Mouse (Mus musculus) embryonic facial prominence, embryonic 14.5 days (tissue): ENCODE measurements around the gene D130052B06Rik. TPM values are rescaled to one million over a fixed set of nuclear protein-coding genes. Genes with fewer than 3 reads are reported as not detected.

ENCODE experiments used
- ATAC-seq: fragments of 200-750 bp; cut with Nextera tagmentation; 2 replicates; pipeline ENCODE4 v1.8.0; 2017; ENCODE audit warnings: low read depth, moderate number of reproducible peaks, moderate TSS enrichment
- DNase-seq: peaks from one replicate; pipeline ENCODE4 v3.0.0-alpha.2; 2015; ENCODE audit warnings: low spot score
- H3K27ac ChIP-seq: fragments of 300-500 bp; sonication (generic); replicated peaks from 2 replicates; pipeline ENCODE4 v1.5.1; 2014; ENCODE audit warnings: low read depth, mild to moderate bottlenecking, low read length, moderate library complexity
- H3K27me3 ChIP-seq: fragments of 300-500 bp; sonication (generic); replicated peaks from 2 replicates; pipeline ENCODE4 v1.6.1; 2014; ENCODE audit warnings: low read length; ENCODE audit not compliant: control insufficient read depth, insufficient read depth
- H3K36me3 ChIP-seq: fragments of 300-500 bp; sonication (generic); 2 replicates; pipeline ENCODE4 v1.6.1; 2014; ENCODE audit warnings: low read length, mixed read lengths; ENCODE audit not compliant: control insufficient read depth, insufficient read depth
- H3K4me1 ChIP-seq: fragments of 300-500 bp; sonication (generic); 2 replicates; pipeline ENCODE4 v1.6.1; 2014; ENCODE audit warnings: antibody characterized with exemption, low read length; ENCODE audit not compliant: control insufficient read depth, insufficient read depth
- H3K4me2 ChIP-seq: fragments of 300-500 bp; sonication (generic); 2 replicates; pipeline ENCODE4 v1.6.1; 2014; ENCODE audit warnings: low read depth, mild to moderate bottlenecking, low read length, moderate library complexity, mixed read lengths
- H3K4me3 ChIP-seq: fragments of 300-500 bp; sonication (generic); 2 replicates; pipeline ENCODE4 v1.5.1; 2014; ENCODE audit warnings: low read depth, mild to moderate bottlenecking, low read length
- H3K9ac ChIP-seq: fragments of 300-500 bp; sonication (generic); 2 replicates; pipeline ENCODE4 v1.6.1; 2014; ENCODE audit warnings: low read depth, mild to moderate bottlenecking, low read length, moderate library complexity, mixed read lengths
- H3K9me3 ChIP-seq: fragments of 300-500 bp; sonication (generic); 2 replicates; pipeline ENCODE4 v1.6.1; 2016; ENCODE audit warnings: low read length; ENCODE audit not compliant: control insufficient read depth
- WGBS: fragments of 180-500 bp; shearing (Covaris S2); extraction: QIAGEN DNeasy Blood & Tissue Kit; methylation state at CpG from one replicate; pipeline ENCODE4 v1.1.7; 2014; 5-methylcytosine and 5-hydroxymethylcytosine counted together
- polyA plus RNA-seq: library from polyadenylated mRNA; unstranded; fragments of >200 nt; fragmentation: Nextera tagmentation; extraction: Ambion mirVana; gene quantifications from 2 replicates; pipeline ENCODE4 v1.2.1, GENCODE M21; 2014

D130052B06Rik gene
- polyA plus RNA-seq, 1 experiment from 2014 or later: not detected

- Histone ChIP-seq H3K4me1 (no peaks in the 10 kb centered on the region), H3K9me3 (no peaks in the 10 kb centered on the region), H3K9ac (no peak overlapping the region), H3K27me3 (no peaks in the 10 kb centered on the region), H3K4me3 (no peak overlapping the region), H3K36me3 (no peaks in the 10 kb centered on the region), H3K4me2 (no peak overlapping the region), H3K27ac (no peak overlapping the region)
- ATAC-seq (no peak), DNase-seq (no peak)
- WGBS: 66% methylated on average over 2 of the region's 2 CpGs
Observed at GRCm38 (mm10) chr11:33654485-33654884, 55.4 kb downstream of the D130052B06Rik start.

- no peak for ATAC-seq
- Histone ChIP-seq H3K4me1 (no peaks in the 10 kb centered on the region), H3K4me3 (no peak overlapping the region), H3K27me3 (no peaks in the 10 kb centered on the region), H3K4me2 (no peak overlapping the region), H3K36me3 (no peaks in the 10 kb centered on the region), H3K9me3 (no peaks in the 10 kb centered on the region), H3K9ac (no peak overlapping the region), H3K27ac (no peak overlapping the region)
- DNase-seq: no peak
- WGBS: 72% methylated on average over 3 of the region's 3 CpGs
Observed at GRCm38 (mm10) chr11:33655221-33655620, 56.1 kb downstream of the D130052B06Rik start.

DNA sequence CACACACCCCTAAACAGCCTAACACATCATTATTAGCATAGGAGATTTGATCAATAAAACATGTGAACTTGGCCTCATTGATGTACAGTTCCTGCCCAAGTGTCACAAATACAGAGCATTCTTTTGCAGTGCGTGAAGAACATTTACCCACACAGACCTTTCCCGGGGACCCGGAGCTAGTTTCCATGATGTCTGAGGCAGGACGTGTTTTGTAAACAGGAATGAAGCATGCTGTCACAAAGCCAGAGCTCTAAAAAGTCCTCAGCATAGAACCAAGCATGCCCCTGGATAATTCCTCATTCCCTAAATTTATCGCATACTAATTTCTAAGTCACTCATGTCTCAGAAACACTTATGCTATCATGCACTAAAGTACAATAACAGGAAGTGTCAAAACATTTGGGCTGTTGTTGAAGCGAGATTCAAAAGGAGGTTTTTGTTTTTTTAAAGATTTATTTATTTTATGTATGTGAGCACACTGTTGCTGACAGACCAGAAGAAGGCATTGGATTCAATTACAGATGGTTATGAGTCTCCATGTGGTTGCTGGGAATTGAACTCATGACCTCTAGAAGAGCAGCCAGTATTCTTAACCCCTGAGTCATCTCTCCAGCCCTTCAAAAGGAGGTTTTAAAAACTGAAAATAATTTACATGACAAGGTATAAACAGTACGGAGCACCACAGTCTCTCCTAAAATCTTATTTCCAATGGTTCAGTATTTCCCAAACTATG lies 56.9 kb downstream of the D130052B06Rik start:
- Histone ChIP-seq H3K27me3 (no peaks in the 10 kb centered on the region), H3K27ac (no peak overlapping the region), H3K4me2 (no peak overlapping the region), H3K9ac (no peak overlapping the region), H3K4me1 (no peaks in the 10 kb centered on the region), H3K4me3 (no peak overlapping the region), H3K36me3 (no peaks in the 10 kb centered on the region), H3K9me3 (no peaks in the 10 kb centered on the region)
- WGBS: 64% methylated on average over 7 of the region's 7 CpGs
- ATAC-seq (no peak), DNase-seq (peak; percentile 21)

GRCm38 (mm10) chr11:33660016-33660913 lies 61.2 kb downstream of the D130052B06Rik start:
- DNase-seq: no peak
- Histone ChIP-seq H3K4me3 (no peak overlapping the region), H3K4me2 (no peak overlapping the region), H3K9me3 (no peaks in the 10 kb centered on the region), H3K4me1 (no peaks in the 10 kb centered on the region), H3K27ac (no peak overlapping the region), H3K9ac (no peak overlapping the region), H3K27me3 (no peaks in the 10 kb centered on the region), H3K36me3 (no peaks in the 10 kb centered on the region)
- 63% methylated on average over 13 of the region's 13 CpGs for whole genome bisulfite sequencing
- no peak for ATAC-seq

DNA sequence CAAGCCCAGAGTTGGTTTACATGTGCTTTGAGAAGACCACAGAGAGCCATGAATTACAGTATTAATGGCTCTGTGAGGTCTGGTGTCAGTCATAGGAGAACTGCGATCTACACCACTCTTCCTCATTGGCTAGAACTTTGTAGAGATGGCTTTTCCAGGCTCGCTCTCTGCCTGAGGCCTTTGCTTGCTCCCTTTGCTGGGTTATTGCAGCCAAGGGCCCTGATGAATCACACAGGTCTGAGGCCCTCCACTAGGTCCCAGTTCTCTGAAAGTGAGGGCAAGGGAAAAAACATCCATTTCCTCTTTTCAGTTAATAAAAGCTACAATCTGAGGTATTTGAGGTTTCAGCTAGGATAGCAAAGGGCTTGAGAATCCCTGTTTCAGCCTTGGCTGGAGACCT lies 64.5 kb downstream of the D130052B06Rik start:
- H3K36me3 ChIP-seq: no peaks in the 10 kb centered on the region
- no peak for ATAC-seq
- 75% methylated on average over 2 of the region's 2 CpGs for WGBS

GRCm38 (mm10) chr11:33668376-33668775 lies 69.3 kb downstream of the D130052B06Rik start:
- H3K27me3 ChIP-seq: no peaks in the 10 kb centered on the region
- no peaks in the 10 kb centered on the region for H3K9me3 ChIP-seq
- H3K4me1 ChIP-seq: no peaks in the 10 kb centered on the region
- no peak overlapping the region for H3K4me3 ChIP-seq
- 63% methylated on average over 6 of the region's 6 CpGs for WGBS
- ATAC-seq (no peak), DNase-seq (no peak)
- H3K36me3 ChIP-seq: no peaks in the 10 kb centered on the region
- H3K27ac ChIP-seq: no peak overlapping the region
- no peak overlapping the region for H3K4me2 ChIP-seq
- H3K9ac ChIP-seq: no peak overlapping the region; the same call in 1 of the 2 replicates

More for the DNA sequence above, 64.5 kb downstream of the D130052B06Rik start:
- Histone ChIP-seq H3K4me2 (no peak overlapping the region), H3K27me3 (no peaks in the 10 kb centered on the region), H3K9ac (no peak overlapping the region), H3K4me1 (no peaks in the 10 kb centered on the region), H3K9me3 (no peaks in the 10 kb centered on the region), H3K27ac (no peak overlapping the region), H3K4me3 (no peak overlapping the region)
- DNase-seq: no peak

- Histone ChIP-seq H3K9ac (no peak overlapping the region), H3K9me3 (no peaks in the 10 kb centered on the region), H3K4me1 (no peaks in the 10 kb centered on the region), H3K27ac (no peak overlapping the region), H3K36me3 (no peaks in the 10 kb centered on the region), H3K4me2 (no peak overlapping the region), H3K27me3 (no peaks in the 10 kb centered on the region), H3K4me3 (no peak overlapping the region)
- 65% methylated on average over 10 of the region's 10 CpGs for WGBS
- ATAC-seq: no peak
- no peak for DNase-seq
Observed at GRCm38 (mm10) chr11:33670105-33670965, 71.2 kb downstream of the D130052B06Rik start.
